Mouse (Mus musculus) lung, postnatal 0 days (tissue): ENCODE measurements around the gene Smim1.

Experiments used
- CTCF ChIP-seq: IDR thresholded peaks from 2 replicates; pipeline ENCODE4 v1.5.1; 2016; ENCODE audit warnings: antibody characterized with exemption, mild to moderate bottlenecking
- EP300 ChIP-seq: IDR thresholded peaks from 2 replicates; pipeline ENCODE4 v1.6.1; 2016; ENCODE audit warnings: antibody characterized with exemption, mild to moderate bottlenecking, control low read depth

DNA sequence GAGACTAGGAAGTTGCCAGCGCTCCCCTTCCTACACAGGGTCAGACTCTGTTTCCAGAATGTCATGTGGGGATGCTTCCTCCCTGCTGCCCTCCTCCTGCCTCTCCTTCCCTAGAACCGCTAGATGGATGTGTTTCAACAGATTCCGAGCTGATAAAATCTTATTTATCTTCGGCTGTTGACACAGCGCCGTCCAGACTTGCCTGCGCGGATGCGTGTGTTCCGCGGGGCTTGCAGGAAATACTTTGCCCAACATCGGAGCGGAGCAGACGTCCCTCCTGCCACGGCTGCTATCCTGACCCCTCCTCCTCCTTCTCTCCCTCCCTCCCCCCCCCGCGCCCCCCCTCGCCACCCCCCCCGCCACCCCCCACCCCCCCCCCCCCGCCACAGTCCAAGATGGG is 45.5 kb upstream of the Smim1 start:
- TF ChIP-seq CTCF (no peak), EP300 (no peak)
